Mouse (Mus musculus): ENCODE measurements around the gene Tmem156. TPM values are rescaled to one million over a fixed set of nuclear protein-coding genes. Genes with fewer than 3 reads are reported as not detected.

The Tmem156 gene
- polyA plus RNA-seq, 1 experiment: not detected

DNA sequence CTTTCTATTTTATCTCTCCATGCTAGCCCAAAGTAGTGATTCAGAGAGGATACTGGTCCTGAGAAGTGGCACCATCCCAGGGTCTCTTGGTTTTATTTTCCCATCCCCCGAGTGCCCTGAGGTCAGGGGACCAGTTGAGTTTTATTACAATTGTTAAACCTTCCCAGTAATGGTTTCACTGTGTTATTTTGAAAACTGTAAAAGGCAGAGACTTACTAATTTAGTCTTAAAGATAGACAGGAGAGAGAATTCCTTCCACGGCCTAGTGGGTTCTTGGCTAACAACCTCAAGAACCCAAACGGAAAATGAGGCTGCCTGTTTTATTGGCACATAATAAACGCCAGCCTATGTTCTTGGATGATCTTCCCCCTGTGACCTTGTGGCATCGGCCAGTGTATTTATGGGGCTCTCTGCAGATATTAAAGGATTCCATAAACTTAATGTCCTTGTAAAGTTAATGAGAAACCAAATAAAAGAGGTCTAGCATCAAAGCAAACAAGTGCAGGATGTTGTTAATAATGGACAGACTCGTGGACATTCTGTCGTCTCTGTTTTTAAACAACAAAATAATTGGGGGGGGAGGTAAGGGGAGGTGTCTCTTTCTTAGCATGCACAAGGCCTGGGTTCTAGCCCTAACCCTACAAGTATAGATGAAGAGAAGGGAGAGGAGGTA lies 79.9 kb downstream of the Tmem156 start:
- Histone ChIP-seq H3K4me3 (ENCODE audit: insufficient read depth, low read depth, low read length) (no peak overlapping the region), H3K4me1 (ENCODE audit: control insufficient read depth, insufficient read depth, insufficient read length, low read length) (no peaks in the 10 kb centered on the region)

GRCm38 (mm10) chr5:65006011-65006491 lies 85.9 kb downstream of the Tmem156 start:
- Histone ChIP-seq H3K4me1 (ENCODE audit: control insufficient read depth, insufficient read depth, insufficient read length, low read length) (peaks cover 5% of the 10 kb centered on the region; the same call in 1 of the 2 replicates), H3K27ac (replicated peaks; ENCODE audit: low read depth, low read length) (no peak overlapping the region; the same call in 1 of the 2 replicates), H3K4me3 (ENCODE audit: insufficient read depth, low read depth, low read length) (no peak overlapping the region)

More for the DNA sequence above, 79.9 kb downstream of the Tmem156 start:
- no peak overlapping the region for H3K27ac ChIP-seq (replicated peaks; ENCODE audit: low read depth, low read length)

DNA sequence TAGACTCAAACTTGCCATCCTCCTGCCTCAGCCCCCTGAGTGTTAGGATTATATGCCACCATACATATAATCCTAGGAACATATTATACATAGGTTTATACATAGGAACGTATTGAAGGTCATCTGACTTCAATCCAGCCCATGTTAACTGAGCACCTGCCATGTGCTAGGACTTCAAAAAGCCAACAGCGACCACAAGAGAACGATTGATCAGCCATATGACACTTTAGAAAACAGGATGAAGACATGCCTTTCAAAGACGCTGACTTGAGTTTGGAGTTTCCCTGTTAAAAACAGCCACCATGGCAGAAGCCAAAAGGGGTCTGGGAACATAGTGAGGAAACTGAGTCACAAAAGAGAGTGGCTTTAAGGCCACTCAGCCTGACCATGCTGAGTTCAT lies 86.7 kb downstream of the Tmem156 start:
- H3K4me3 ChIP-seq (ENCODE audit: insufficient read depth, low read depth, low read length): no peak overlapping the region
- H3K4me1 ChIP-seq (ENCODE audit: control insufficient read depth, insufficient read depth, insufficient read length, low read length): peaks cover 5% of the 10 kb centered on the region; the same call in 1 of the 2 replicates
- no peak overlapping the region for H3K27ac ChIP-seq (replicated peaks; ENCODE audit: low read depth, low read length)

Other genes with a start within 250 kb of the Tmem156 start
- gene Tlr1, start 158.6 kb downstream of the Tmem156 start, polyA plus RNA-seq (2012; ENCODE audit: insufficient read depth, insufficient read length, missing spikeins): 2.4 TPM in 1 of 2 replicates, not detected in the other
- gene Tlr6, start 132.0 kb downstream of the Tmem156 start, polyA plus RNA-seq (2012; ENCODE audit: insufficient read depth, insufficient read length, missing spikeins): not detected in 2 replicates
- 9.2 and 13.2 TPM in 2 replicates for gene Fam114a1, start 122.1 kb downstream of the Tmem156 start, polyA plus RNA-seq (2012; ENCODE audit: insufficient read depth, insufficient read length, missing spikeins)
- gene Klhl5, start 15.4 kb upstream of the Tmem156 start, polyA plus RNA-seq (2012; ENCODE audit: insufficient read depth, insufficient read length, missing spikeins): 33.9 and 41.4 TPM in 2 replicates
- 2.0 and 2.2 TPM in 2 replicates for gene Wdr19, start 107.6 kb upstream of the Tmem156 start, polyA plus RNA-seq (2012; ENCODE audit: insufficient read depth, insufficient read length, missing spikeins)
- 17.6 and 21.5 TPM in 2 replicates for gene Rfc1, start 243.5 kb upstream of the Tmem156 start, polyA plus RNA-seq (2012; ENCODE audit: insufficient read depth, insufficient read length, missing spikeins)

Measured in brown adipose tissue, adult 24 weeks (tissue).